Mouse (Mus musculus): ENCODE results near the gene Mgea5. TPM values are rescaled to one million over a fixed set of nuclear protein-coding genes. Genes with fewer than 3 reads are reported as not detected.

Mgea5 gene
- polyA plus RNA-seq, 1 experiment from 2014 or later: 47.0 TPM

- peaks cover 67% of the 10 kb centered on the region for H3K27me3 ChIP-seq (ENCODE audit: control insufficient read depth, insufficient read depth, low read depth, low read length)
- no peaks in the 10 kb centered on the region for H3K36me3 ChIP-seq (ENCODE audit: control insufficient read depth, insufficient read depth, low read length)
- no peak overlapping the region for H3K27ac ChIP-seq (ENCODE audit: low read length)
- H3K4me1 ChIP-seq (replicated peaks; ENCODE audit: control insufficient read depth, insufficient read depth, low read length): peaks cover 18% of the 10 kb centered on the region
- no peak overlapping the region for H3K4me3 ChIP-seq (ENCODE audit: low read length)
- WGBS: 74% methylated on average over 5 of the region's 5 CpGs
- ATAC-seq (ENCODE audit: low read depth): no peak
- H3K4me2 ChIP-seq (ENCODE audit: low read depth, low read length): no peak overlapping the region
- H3K9ac ChIP-seq (ENCODE audit: low read length): no peak overlapping the region
- no peaks in the 10 kb centered on the region for H3K9me3 ChIP-seq (ENCODE audit: control insufficient read depth, low read length)
Observed at GRCm38 (mm10) chr19:45738521-45738920, 45.1 kb downstream of the Mgea5 start.

- H3K27me3 ChIP-seq (ENCODE audit: control insufficient read depth, insufficient read depth, low read depth, low read length): peaks cover 61% of the 10 kb centered on the region
- H3K9ac ChIP-seq (ENCODE audit: low read length): no peak overlapping the region
- 84% methylated on average over 10 of the region's 10 CpGs for WGBS
- no peaks in the 10 kb centered on the region for H3K36me3 ChIP-seq (ENCODE audit: control insufficient read depth, insufficient read depth, low read length)
- no peak overlapping the region for H3K4me2 ChIP-seq (ENCODE audit: low read depth, low read length)
- H3K4me1 ChIP-seq (replicated peaks; ENCODE audit: control insufficient read depth, insufficient read depth, low read length): peaks cover 16% of the 10 kb centered on the region
- ATAC-seq (ENCODE audit: low read depth): no peak
- no peak overlapping the region for H3K27ac ChIP-seq (ENCODE audit: low read length)
- no peaks in the 10 kb centered on the region for H3K9me3 ChIP-seq (ENCODE audit: control insufficient read depth, low read length)
- H3K4me3 ChIP-seq (ENCODE audit: low read length): no peak overlapping the region
Observed at GRCm38 (mm10) chr19:45737846-45738484, 45.7 kb downstream of the Mgea5 start.

- peaks cover 55% of the 10 kb centered on the region for H3K27me3 ChIP-seq (ENCODE audit: control insufficient read depth, insufficient read depth, low read depth, low read length)
- peak; percentile 48 for ATAC-seq (ENCODE audit: low read depth)
- H3K4me2 ChIP-seq (ENCODE audit: low read depth, low read length): peak overlapping the region; percentile 60
- H3K4me3 ChIP-seq (ENCODE audit: low read length): peak overlapping the region; percentile 30
- 19% methylated on average over 23 of the region's 23 CpGs for WGBS
- H3K36me3 ChIP-seq (ENCODE audit: control insufficient read depth, insufficient read depth, low read length): no peaks in the 10 kb centered on the region
- H3K9me3 ChIP-seq (ENCODE audit: control insufficient read depth, low read length): no peaks in the 10 kb centered on the region
- no peak overlapping the region for H3K27ac ChIP-seq (ENCODE audit: low read length)
- H3K9ac ChIP-seq (ENCODE audit: low read length): peak overlapping the region; percentile 17; the same call in 1 of the 2 replicates
- H3K4me1 ChIP-seq (replicated peaks; ENCODE audit: control insufficient read depth, insufficient read depth, low read length): peaks cover 11% of the 10 kb centered on the region
Observed at GRCm38 (mm10) chr19:45737208-45737845, 46.3 kb downstream of the Mgea5 start.

- peaks cover 7% of the 10 kb centered on the region for H3K4me1 ChIP-seq (replicated peaks; ENCODE audit: control insufficient read depth, insufficient read depth, low read length)
- H3K9me3 ChIP-seq (ENCODE audit: control insufficient read depth, low read length): no peaks in the 10 kb centered on the region
- under 1% methylated on average over 26 of the region's 28 CpGs for WGBS
- peak; percentile 85 for ATAC-seq (ENCODE audit: low read depth)
- peak overlapping the region; percentile 30 for H3K4me3 ChIP-seq (ENCODE audit: low read length)
- no peak overlapping the region for H3K27ac ChIP-seq (ENCODE audit: low read length)
- H3K9ac ChIP-seq (ENCODE audit: low read length): peak overlapping the region; percentile 17; the same call in 1 of the 2 replicates
- peak overlapping the region; percentile 60 for H3K4me2 ChIP-seq (ENCODE audit: low read depth, low read length)
- H3K27me3 ChIP-seq (ENCODE audit: control insufficient read depth, insufficient read depth, low read depth, low read length): peaks cover 50% of the 10 kb centered on the region
- no peaks in the 10 kb centered on the region for H3K36me3 ChIP-seq (ENCODE audit: control insufficient read depth, insufficient read depth, low read length)
Observed at GRCm38 (mm10) chr19:45736855-45737207, 46.8 kb downstream of the Mgea5 start.

- peaks cover 4% of the 10 kb centered on the region for H3K4me1 ChIP-seq (replicated peaks; ENCODE audit: control insufficient read depth, insufficient read depth, low read length)
- no peak overlapping the region for H3K9ac ChIP-seq (ENCODE audit: low read length)
- WGBS: 47% methylated on average over 1 of the region's 1 CpGs
- H3K27ac ChIP-seq (ENCODE audit: low read length): no peak overlapping the region
- no peak for ATAC-seq (ENCODE audit: low read depth)
- no peak overlapping the region for H3K4me3 ChIP-seq (ENCODE audit: low read length)
- peaks cover 44% of the 10 kb centered on the region for H3K27me3 ChIP-seq (ENCODE audit: control insufficient read depth, insufficient read depth, low read depth, low read length)
- H3K9me3 ChIP-seq (ENCODE audit: control insufficient read depth, low read length): no peaks in the 10 kb centered on the region
- H3K4me2 ChIP-seq (ENCODE audit: low read depth, low read length): no peak overlapping the region
- H3K36me3 ChIP-seq (ENCODE audit: control insufficient read depth, insufficient read depth, low read length): no peaks in the 10 kb centered on the region
Observed at GRCm38 (mm10) chr19:45736241-45736640, 47.4 kb downstream of the Mgea5 start.

GRCm38 (mm10) chr19:45734762-45735161 is 48.9 kb downstream of the Mgea5 start:
- ATAC-seq (ENCODE audit: low read depth): no peak
- H3K4me1 ChIP-seq (replicated peaks; ENCODE audit: control insufficient read depth, insufficient read depth, low read length): peaks cover 4% of the 10 kb centered on the region
- no peaks in the 10 kb centered on the region for H3K9me3 ChIP-seq (ENCODE audit: control insufficient read depth, low read length)
- H3K4me2 ChIP-seq (ENCODE audit: low read depth, low read length): no peak overlapping the region
- no peak overlapping the region for H3K9ac ChIP-seq (ENCODE audit: low read length)
- peaks cover 32% of the 10 kb centered on the region for H3K27me3 ChIP-seq (ENCODE audit: control insufficient read depth, insufficient read depth, low read depth, low read length)
- WGBS: 35% methylated on average over 7 of the region's 7 CpGs
- H3K27ac ChIP-seq (ENCODE audit: low read length): no peak overlapping the region
- no peaks in the 10 kb centered on the region for H3K36me3 ChIP-seq (ENCODE audit: control insufficient read depth, insufficient read depth, low read length)
- no peak overlapping the region for H3K4me3 ChIP-seq (ENCODE audit: low read length)

- no peak for ATAC-seq (ENCODE audit: low read depth)
- no peak overlapping the region for H3K9ac ChIP-seq (ENCODE audit: low read length)
- H3K4me3 ChIP-seq (ENCODE audit: low read length): no peak overlapping the region
- H3K27ac ChIP-seq (ENCODE audit: low read length): no peak overlapping the region
- peaks cover 26% of the 10 kb centered on the region for H3K27me3 ChIP-seq (ENCODE audit: control insufficient read depth, insufficient read depth, low read depth, low read length)
- no peaks in the 10 kb centered on the region for H3K36me3 ChIP-seq (ENCODE audit: control insufficient read depth, insufficient read depth, low read length)
- no peak overlapping the region for H3K4me2 ChIP-seq (ENCODE audit: low read depth, low read length)
- peaks cover 4% of the 10 kb centered on the region for H3K4me1 ChIP-seq (replicated peaks; ENCODE audit: control insufficient read depth, insufficient read depth, low read length)
- no peaks in the 10 kb centered on the region for H3K9me3 ChIP-seq (ENCODE audit: control insufficient read depth, low read length)
- 76% methylated on average over 5 of the region's 5 CpGs for WGBS
Observed at GRCm38 (mm10) chr19:45734191-45734590, 49.4 kb downstream of the Mgea5 start.

- Histone ChIP-seq H3K9ac (ENCODE audit: low read length) (no peak overlapping the region), H3K27ac (ENCODE audit: low read length) (no peak overlapping the region), H3K4me3 (ENCODE audit: low read length) (no peak overlapping the region), H3K27me3 (ENCODE audit: control insufficient read depth, insufficient read depth, low read depth, low read length) (peaks cover 21% of the 10 kb centered on the region), H3K4me2 (ENCODE audit: low read depth, low read length) (no peak overlapping the region), H3K9me3 (ENCODE audit: control insufficient read depth, low read length) (no peaks in the 10 kb centered on the region), H3K4me1 (replicated peaks; ENCODE audit: control insufficient read depth, insufficient read depth, low read length) (peaks cover 4% of the 10 kb centered on the region), H3K36me3 (ENCODE audit: control insufficient read depth, insufficient read depth, low read length) (no peaks in the 10 kb centered on the region)
- 17% methylated on average over 10 of the region's 10 CpGs for WGBS
- no peak for ATAC-seq (ENCODE audit: low read depth)
Observed at GRCm38 (mm10) chr19:45733564-45733963, 50.1 kb downstream of the Mgea5 start.

GRCm38 (mm10) chr19:45731658-45732057 is 52.0 kb downstream of the Mgea5 start:
- no peaks in the 10 kb centered on the region for H3K36me3 ChIP-seq (ENCODE audit: control insufficient read depth, insufficient read depth, low read length)
- ATAC-seq (ENCODE audit: low read depth): no peak
- H3K4me1 ChIP-seq (replicated peaks; ENCODE audit: control insufficient read depth, insufficient read depth, low read length): no peaks in the 10 kb centered on the region; the same call in 1 of the 2 replicates
- no peak overlapping the region for H3K27ac ChIP-seq (ENCODE audit: low read length)
- H3K4me2 ChIP-seq (ENCODE audit: low read depth, low read length): no peak overlapping the region
- no peak overlapping the region for H3K4me3 ChIP-seq (ENCODE audit: low read length)
- peaks cover 3% of the 10 kb centered on the region; the same call in 1 of the 2 replicates for H3K27me3 ChIP-seq (ENCODE audit: control insufficient read depth, insufficient read depth, low read depth, low read length)
- 70% methylated on average over 7 of the region's 7 CpGs for WGBS
- H3K9me3 ChIP-seq (ENCODE audit: control insufficient read depth, low read length): no peaks in the 10 kb centered on the region
- no peak overlapping the region for H3K9ac ChIP-seq (ENCODE audit: low read length)
